Mouse (Mus musculus): Measurements from ENCODE around the gene Crot. TPM values are rescaled to one million over a fixed set of nuclear protein-coding genes. Genes with fewer than 3 reads are reported as not detected.
"Not testable (repeated sequence)": the region's sequence is repeated elsewhere in the genome, so short reads cannot be mapped to it uniquely, and the experiment has no call there.

The Crot gene
- polyA plus RNA-seq, 1 experiment from 2014 or later, result 70.0 TPM

DNA sequence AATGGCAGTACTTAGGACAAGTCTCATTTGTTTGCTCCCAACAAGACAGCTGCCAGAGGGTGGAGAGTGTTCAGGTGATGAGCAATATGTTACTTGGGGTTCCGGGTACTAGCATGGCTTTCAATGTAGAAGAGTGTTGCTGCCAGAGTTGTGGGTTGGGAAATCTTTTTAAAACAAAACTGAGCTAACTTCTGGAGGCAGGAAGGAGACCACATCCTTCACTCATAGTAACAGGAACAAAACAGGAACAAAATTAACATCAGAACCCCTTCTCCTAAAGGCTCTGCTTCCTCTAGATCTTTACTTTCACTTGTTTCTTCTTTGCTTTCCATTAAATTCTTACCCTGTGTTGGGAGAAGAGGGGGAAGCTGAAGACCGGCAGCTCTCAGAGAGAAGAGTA lies 43.5 kb downstream of the Crot start:
- no peaks in the 10 kb centered on the region for H3K4me1 ChIP-seq (replicated peaks; ENCODE audit: insufficient read depth, low read length)
- ATAC-seq (replicated peaks; ENCODE audit: low FRiP score, low read depth) (no peak), DNase-seq (ENCODE audit: low spot score) (no peak)
- no peak overlapping the region for H3K27ac ChIP-seq
- no peaks in the 10 kb centered on the region for H3K9me3 ChIP-seq (replicated peaks; ENCODE audit: low read length)
- no peaks in the 10 kb centered on the region for H3K27me3 ChIP-seq (ENCODE audit: insufficient read depth, low read length)
- no peak overlapping the region for H3K9ac ChIP-seq (ENCODE audit: low read depth, low read length)
- H3K4me3 ChIP-seq (replicated peaks; ENCODE audit: low read depth, low read length), result no peak overlapping the region
- H3K36me3 ChIP-seq (ENCODE audit: insufficient read depth, low read length), result no peaks in the 10 kb centered on the region
- WGBS, result 91% methylated on average over 2 of the region's 2 CpGs
- no peak for TF ChIP-seq CTCF (IDR thresholded peaks at IDR 0.05; ENCODE audit: low read depth)
- no peak overlapping the region for H3K4me2 ChIP-seq (ENCODE audit: low read length)

GRCm38 (mm10) chr5:8947423-8948110 lies 49.6 kb downstream of the Crot start:
- ATAC-seq (replicated peaks; ENCODE audit: low FRiP score, low read depth) (0 out of 2 replicates have a peak, but pooled peaks have one; percentile 43), DNase-seq (ENCODE audit: low spot score) (no peak)
- Histone ChIP-seq H3K9ac (ENCODE audit: low read depth, low read length) (no peak overlapping the region), H3K4me3 (replicated peaks; ENCODE audit: low read depth, low read length) (no peak overlapping the region), H3K4me1 (replicated peaks; ENCODE audit: insufficient read depth, low read length) (no peaks in the 10 kb centered on the region), H3K36me3 (ENCODE audit: insufficient read depth, low read length) (no peaks in the 10 kb centered on the region), H3K27ac (no peak overlapping the region), H3K9me3 (replicated peaks; ENCODE audit: low read length) (no peaks in the 10 kb centered on the region), H3K27me3 (ENCODE audit: insufficient read depth, low read length) (no peaks in the 10 kb centered on the region), H3K4me2 (ENCODE audit: low read length) (no peak overlapping the region)
- TF ChIP-seq CTCF (IDR thresholded peaks at IDR 0.05; ENCODE audit: low read depth), result no peak
- WGBS, result 53% methylated on average over 4 of the region's 4 CpGs

- WGBS, result 60% methylated on average over 3 of the region's 3 CpGs
Observed at GRCm38 (mm10) chr5:8943836-8944235, 53.3 kb downstream of the Crot start.

DNA sequence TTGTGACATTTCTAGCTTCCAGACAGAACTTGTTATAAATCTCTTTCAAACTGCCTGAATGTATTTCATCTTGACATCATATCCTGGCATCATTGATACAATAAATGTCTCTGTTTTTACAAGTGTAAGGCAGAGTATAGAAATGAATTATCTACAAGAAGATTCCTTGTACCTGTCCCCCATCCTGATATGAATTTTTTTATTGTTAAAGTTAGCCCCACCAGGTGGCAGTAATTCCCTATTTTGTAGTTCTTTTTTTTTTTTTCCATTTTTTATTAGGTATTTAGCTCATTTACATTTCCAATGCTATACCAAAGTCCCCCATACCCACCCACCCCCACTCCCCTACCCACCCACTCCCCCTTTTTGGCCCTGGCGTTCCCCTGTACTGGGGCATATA lies 55.9 kb downstream of the Crot start:
- H3K4me2 ChIP-seq (ENCODE audit: low read length); ATAC-seq (replicated peaks; ENCODE audit: low FRiP score, low read depth); H3K4me3 ChIP-seq (replicated peaks; ENCODE audit: low read depth, low read length); H3K4me1 ChIP-seq (replicated peaks; ENCODE audit: insufficient read depth, low read length); H3K36me3 ChIP-seq (ENCODE audit: insufficient read depth, low read length); H3K27ac ChIP-seq; H3K27me3 ChIP-seq (ENCODE audit: insufficient read depth, low read length); H3K9ac ChIP-seq (ENCODE audit: low read depth, low read length); H3K9me3 ChIP-seq (replicated peaks; ENCODE audit: low read length): not testable (repeated sequence)
- no CpG with 5 or more reads among the region's 1 CpGs for WGBS
- peak; percentile 35; the same call in 1 of the 2 replicates for TF ChIP-seq CTCF (IDR thresholded peaks at IDR 0.05; ENCODE audit: low read depth)
- DNase-seq (ENCODE audit: low spot score), result peak; percentile 21

More at GRCm38 (mm10) chr5:8943836-8944235, 53.3 kb downstream of the Crot start:
- DNase-seq (ENCODE audit: low spot score), result no peak
- H3K4me3 ChIP-seq (replicated peaks; ENCODE audit: low read depth, low read length), result no peak overlapping the region
- no peak for ATAC-seq (replicated peaks; ENCODE audit: low FRiP score, low read depth)
- H3K4me2 ChIP-seq (ENCODE audit: low read length), result no peak overlapping the region
- H3K27me3 ChIP-seq (ENCODE audit: insufficient read depth, low read length), result no peaks in the 10 kb centered on the region
- no peak for TF ChIP-seq CTCF (IDR thresholded peaks at IDR 0.05; ENCODE audit: low read depth)
- H3K9ac ChIP-seq (ENCODE audit: low read depth, low read length), result no peak overlapping the region
- H3K4me1 ChIP-seq (replicated peaks; ENCODE audit: insufficient read depth, low read length), result no peaks in the 10 kb centered on the region
- no peaks in the 10 kb centered on the region for H3K9me3 ChIP-seq (replicated peaks; ENCODE audit: low read length)
- H3K36me3 ChIP-seq (ENCODE audit: insufficient read depth, low read length), result no peaks in the 10 kb centered on the region
- H3K27ac ChIP-seq, result no peak overlapping the region

DNA sequence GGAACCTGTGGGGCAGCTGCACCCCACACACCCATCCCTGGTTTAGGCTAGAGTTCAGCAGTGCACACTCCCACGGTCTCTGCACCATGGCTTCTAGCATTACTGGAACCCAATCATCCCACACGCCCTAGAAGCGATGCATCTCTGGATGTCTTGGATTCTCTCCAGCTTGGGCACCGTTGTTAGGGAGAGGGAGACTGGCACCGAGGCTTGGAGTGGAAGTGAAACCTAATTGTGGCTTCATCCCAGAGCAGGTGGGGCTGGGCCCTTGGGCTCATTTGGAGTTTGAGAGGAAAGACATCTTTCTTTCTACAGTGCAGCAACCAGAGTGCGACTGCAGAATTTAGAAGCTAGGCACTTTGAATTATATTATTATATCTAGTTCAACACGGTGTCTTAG lies 59.2 kb downstream of the Crot start:
- DNase-seq (ENCODE audit: low spot score) (no peak), ATAC-seq (replicated peaks; ENCODE audit: low FRiP score, low read depth) (no peak)
- WGBS, result 65% methylated on average over 7 of the region's 7 CpGs

DNA sequence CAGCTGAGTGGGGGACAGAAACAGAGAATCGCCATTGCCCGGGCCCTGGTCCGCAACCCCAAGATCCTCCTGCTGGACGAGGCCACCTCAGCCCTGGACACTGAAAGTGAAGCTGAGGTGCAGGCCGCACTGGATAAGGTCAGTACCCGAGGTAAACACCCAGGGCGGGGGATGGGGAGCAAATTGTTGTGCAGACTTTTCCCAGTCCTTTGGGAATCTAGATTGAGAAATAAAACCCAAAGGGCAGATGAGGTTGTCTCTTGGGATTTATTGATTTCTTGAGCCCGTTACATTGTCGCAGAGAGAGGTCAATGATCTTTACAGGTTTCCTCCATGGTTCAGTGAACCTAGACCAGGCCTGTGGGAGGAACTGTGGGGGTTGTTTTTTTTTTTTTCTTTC lies 68.7 kb downstream of the Crot start:
- no peak for DNase-seq (ENCODE audit: low spot score)
- Histone ChIP-seq H3K9me3 (replicated peaks; ENCODE audit: low read length) (no peaks in the 10 kb centered on the region), H3K4me2 (ENCODE audit: low read length) (no peak overlapping the region), H3K36me3 (ENCODE audit: insufficient read depth, low read length) (no peaks in the 10 kb centered on the region), H3K9ac (ENCODE audit: low read depth, low read length) (no peak overlapping the region), H3K27ac (no peak overlapping the region), H3K27me3 (ENCODE audit: insufficient read depth, low read length) (no peaks in the 10 kb centered on the region), H3K4me3 (replicated peaks; ENCODE audit: low read depth, low read length) (no peak overlapping the region), H3K4me1 (replicated peaks; ENCODE audit: insufficient read depth, low read length) (no peaks in the 10 kb centered on the region)
- WGBS, result 56% methylated on average over 9 of the region's 9 CpGs
- TF ChIP-seq CTCF (IDR thresholded peaks at IDR 0.05; ENCODE audit: low read depth), result no peak
- no peak for ATAC-seq (replicated peaks; ENCODE audit: low FRiP score, low read depth)

More for the DNA sequence above, 59.2 kb downstream of the Crot start:
- no peak overlapping the region for H3K9ac ChIP-seq (ENCODE audit: low read depth, low read length)
- no peaks in the 10 kb centered on the region for H3K36me3 ChIP-seq (ENCODE audit: insufficient read depth, low read length)
- H3K4me1 ChIP-seq (replicated peaks; ENCODE audit: insufficient read depth, low read length), result no peaks in the 10 kb centered on the region
- no peaks in the 10 kb centered on the region for H3K27me3 ChIP-seq (ENCODE audit: insufficient read depth, low read length)
- TF ChIP-seq CTCF (IDR thresholded peaks at IDR 0.05; ENCODE audit: low read depth), result no peak
- H3K27ac ChIP-seq, result no peak overlapping the region
- H3K4me2 ChIP-seq (ENCODE audit: low read length), result no peak overlapping the region
- H3K9me3 ChIP-seq (replicated peaks; ENCODE audit: low read length), result no peaks in the 10 kb centered on the region
- H3K4me3 ChIP-seq (replicated peaks; ENCODE audit: low read depth, low read length), result no peak overlapping the region

GRCm38 (mm10) chr5:8917069-8917468 lies 80.1 kb downstream of the Crot start:
- H3K4me3 ChIP-seq (replicated peaks; ENCODE audit: low read depth, low read length), result no peak overlapping the region
- no peaks in the 10 kb centered on the region for H3K4me1 ChIP-seq (replicated peaks; ENCODE audit: insufficient read depth, low read length)
- H3K27ac ChIP-seq, result no peak overlapping the region
- no peak overlapping the region for H3K4me2 ChIP-seq (ENCODE audit: low read length)
- H3K27me3 ChIP-seq (ENCODE audit: insufficient read depth, low read length), result no peaks in the 10 kb centered on the region
- no peak overlapping the region for H3K9ac ChIP-seq (ENCODE audit: low read depth, low read length)
- no peaks in the 10 kb centered on the region for H3K9me3 ChIP-seq (replicated peaks; ENCODE audit: low read length)
- no peak for TF ChIP-seq CTCF (IDR thresholded peaks at IDR 0.05; ENCODE audit: low read depth)
- ATAC-seq (replicated peaks; ENCODE audit: low FRiP score, low read depth), result no peak
- DNase-seq (ENCODE audit: low spot score), result no peak
- no peaks in the 10 kb centered on the region for H3K36me3 ChIP-seq (ENCODE audit: insufficient read depth, low read length)
- 70% methylated on average over 6 of the region's 6 CpGs for WGBS
